Mouse (Mus musculus): ENCODE results near the gene Ift22.
"Not testable (repeated sequence)": the region's sequence is repeated elsewhere in the genome, so short reads cannot be mapped to it uniquely, and the experiment has no call there.

Gene Ift22

GRCm38 (mm10) chr5:136949551-136950336, 41.8 kb downstream of the Ift22 start:
- not testable (repeated sequence) for DNase-seq (ENCODE audit: low spot score)

- no peak for DNase-seq (ENCODE audit: low spot score)
Measured at GRCm38 (mm10) chr5:136950521-136950920, 42.6 kb downstream of the Ift22 start.

GRCm38 (mm10) chr5:136952153-136952552, 44.2 kb downstream of the Ift22 start:
- no peak for DNase-seq (ENCODE audit: low spot score)

GRCm38 (mm10) chr5:136953015-136953414, 45.1 kb downstream of the Ift22 start, which contains the start of gene Fis1:
Gene Fis1 (plus strand): TSS chr5:136953275.
- DNase-seq (ENCODE audit: low spot score) = peak; percentile 98

- peak; percentile 46 for DNase-seq (ENCODE audit: low spot score)
Measured at GRCm38 (mm10) chr5:136953440-136953951, 45.5 kb downstream of the Ift22 start.

- no peak for DNase-seq (ENCODE audit: low spot score)
Measured at GRCm38 (mm10) chr5:136955622-136956021, 47.7 kb downstream of the Ift22 start.

GRCm38 (mm10) chr5:136957250-136957649, 49.3 kb downstream of the Ift22 start:
- DNase-seq (ENCODE audit: low spot score) = peak; percentile 12

- no peak for DNase-seq (ENCODE audit: low spot score)
Measured at GRCm38 (mm10) chr5:136958991-136959605, 51.1 kb downstream of the Ift22 start.

GRCm38 (mm10) chr5:136960053-136960452, 52.1 kb downstream of the Ift22 start:
- no peak for DNase-seq (ENCODE audit: low spot score)

GRCm38 (mm10) chr5:136961334-136961982, 53.5 kb downstream of the Ift22 start:
- DNase-seq (ENCODE audit: low spot score) = no peak

GRCm38 (mm10) chr5:136961983-136962461, 54.1 kb downstream of the Ift22 start:
- DNase-seq (ENCODE audit: low spot score) = peak; percentile 88

- peak; percentile 86 for DNase-seq (ENCODE audit: low spot score)
Measured at GRCm38 (mm10) chr5:136962501-136962900, 54.6 kb downstream of the Ift22 start.

GRCm38 (mm10) chr5:136962966-136963540, 55.1 kb downstream of the Ift22 start:
- no peak for DNase-seq (ENCODE audit: low spot score)
